Mouse (Mus musculus) cortical plate, adult 2 months (tissue): ENCODE measurements around the gene Phc1. TPM values are rescaled to one million over a fixed set of nuclear protein-coding genes. Genes with fewer than 3 reads are reported as not detected.

Experiments
- H3K27ac ChIP-seq: fragments of 200-500 bp; 2 replicates; pipeline ENCODE4 v1.5.1; 2012; ENCODE audit warnings: low read length, control low read depth, inconsistent platforms; ENCODE audit not compliant: insufficient read depth
- H3K4me1 ChIP-seq: fragments of 200-500 bp; 2 replicates; pipeline ENCODE4 v1.6.1; 2011; ENCODE audit warnings: low read length; ENCODE audit not compliant: control insufficient read depth, insufficient read depth
- H3K4me3 ChIP-seq: fragments of 200-500 bp; 2 replicates; pipeline ENCODE4 v1.5.1; 2011; ENCODE audit warnings: mild to moderate bottlenecking, low read length, control low read depth; ENCODE audit not compliant: insufficient read depth
- CTCF ChIP-seq: fragments of 200-500 bp; IDR thresholded peaks from 2 replicates; pipeline ENCODE4 v1.5.1; 2011; ENCODE audit warnings: mild to moderate bottlenecking, control low read depth, low read length; ENCODE audit not compliant: insufficient read depth; ENCODE audit errors: extremely low read depth
- POLR2A ChIP-seq: fragments of 200-500 bp; IDR thresholded peaks from 2 replicates; pipeline ENCODE4 v1.6.1; 2011; ENCODE audit warnings: mild to moderate bottlenecking, low read length, control low read depth; ENCODE audit not compliant: insufficient read depth; ENCODE audit errors: extremely low read depth
- polyA plus RNA-seq: library from polyadenylated mRNA; depleted of rRNA; stranded (reverse); fragments of >200 nt; gene quantifications from 2 replicates; pipeline ENCODE4 v1.2.3, GENCODE M21; 2012; rRNA removed

Phc1 gene
- polyA plus RNA-seq, 1 experiment: 48.8 TPM

DNA sequence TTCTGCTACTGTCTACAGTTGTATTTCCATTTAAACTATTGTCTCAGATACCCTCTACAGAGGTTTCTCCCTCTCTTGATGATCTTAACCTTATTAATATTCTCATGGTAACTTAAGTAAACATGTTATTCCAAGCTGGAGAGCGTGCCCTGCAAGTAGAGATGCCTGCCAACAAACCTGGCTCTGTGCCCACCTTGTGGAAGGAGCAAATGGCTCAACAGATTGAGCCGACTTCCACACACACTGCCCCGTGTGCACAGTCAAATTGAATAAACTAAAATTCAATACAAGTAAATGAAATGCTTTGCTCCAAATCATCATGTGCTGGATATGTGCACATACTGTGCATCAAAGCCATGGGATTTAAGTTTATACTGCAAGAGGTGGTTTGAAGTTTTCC lies 71.8 kb downstream of the Phc1 start:
- TF ChIP-seq CTCF (no peak), POLR2A (no peak)
- Histone ChIP-seq H3K4me1 (no peaks in the 10 kb centered on the region), H3K4me3 (no peak overlapping the region), H3K27ac (no peak overlapping the region)

Other genes starting within 250 kb of the Phc1 start
- 0.17 and 0.34 TPM in 2 replicates for gene Klrg1, start 57.7 kb downstream of the Phc1 start, polyA plus RNA-seq
- 73.4 and 78.5 TPM in 2 replicates for gene M6pr, start 31.8 kb downstream of the Phc1 start, polyA plus RNA-seq
- 41.6 and 49.5 TPM in 2 replicates for gene Rimklb, start 158.2 kb upstream of the Phc1 start, polyA plus RNA-seq
- gene Mfap5, start 165.3 kb upstream of the Phc1 start, polyA plus RNA-seq: 0.83 and 0.92 TPM in 2 replicates
- gene Aicda, start 213.2 kb upstream of the Phc1 start, polyA plus RNA-seq: not detected in 2 replicates